Comparison of ENCODE assay signal across 8 mouse cellular contexts in the genomic region with DNA sequence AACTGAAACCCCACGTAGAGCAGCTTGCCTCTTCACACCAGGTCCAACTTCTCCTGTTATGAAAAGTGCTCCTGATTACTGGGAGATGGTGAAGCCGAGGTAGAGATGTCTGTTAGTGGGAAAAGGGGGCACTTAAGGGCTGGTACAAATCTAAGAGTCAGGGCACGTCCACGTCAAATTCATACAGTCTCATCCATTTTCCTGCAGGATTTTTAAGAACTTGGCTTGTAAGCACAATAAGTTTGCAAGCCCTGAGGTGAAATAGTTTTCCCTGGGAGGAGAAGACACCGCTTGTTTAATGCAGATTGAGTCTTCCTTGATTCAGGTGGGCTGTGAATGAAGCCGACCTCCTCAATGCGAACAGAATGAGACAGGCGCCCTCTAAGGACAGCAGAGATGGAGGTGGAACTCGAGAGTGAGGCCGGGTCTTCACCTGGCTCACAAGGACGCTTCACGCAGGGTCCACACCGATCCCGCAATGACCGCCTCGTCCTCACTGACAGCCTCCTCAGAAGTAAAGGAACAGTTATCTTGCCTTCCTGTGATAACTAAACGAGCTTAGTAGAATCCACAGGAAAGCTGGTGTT. TPM values are rescaled to one million over a fixed set of nuclear protein-coding genes. Genes with fewer than 3 reads are reported as not detected.
DNase-seq lines count a peak whose midpoint lies in the region; ATAC-seq lines count a peak whose summit lies in the region.

No protein-coding gene starts in this region.

- no peak overlapping the region for H3K27ac ChIP-seq in forebrain, embryonic 13.5 days
- peak overlapping the region; percentile 56; the same call in 1 of the 2 replicates for H3K27ac ChIP-seq in stomach, embryonic 14.5 days (ENCODE audit: low read length)

- H3K4me1 ChIP-seq in forebrain, embryonic 13.5 days = peaks cover 25% of the 10 kb centered on the region
- H3K4me1 ChIP-seq in stomach, embryonic 14.5 days (ENCODE audit: control insufficient read depth, insufficient read depth, low read length) = peaks cover 23% of the 10 kb centered on the region; the same call in 1 of the 2 replicates

- H3K4me2 ChIP-seq in forebrain, embryonic 13.5 days = peak overlapping the region; percentile 71
- peak overlapping the region; percentile 48 for H3K4me2 ChIP-seq in stomach, embryonic 14.5 days (replicated peaks; ENCODE audit: low read depth, low read length)

- no peaks in the 10 kb centered on the region for H3K27me3 ChIP-seq in forebrain, embryonic 13.5 days
- no peaks in the 10 kb centered on the region for H3K27me3 ChIP-seq in stomach, embryonic 14.5 days (ENCODE audit: control insufficient read depth, insufficient read depth, low read length)

- H3K9me3 ChIP-seq in forebrain, embryonic 13.5 days (replicated peaks) = no peaks in the 10 kb centered on the region
- H3K9me3 ChIP-seq in stomach, embryonic 14.5 days (ENCODE audit: control insufficient read depth, low read depth, low read length) = no peaks in the 10 kb centered on the region

- ATAC-seq in forebrain, embryonic 13.5 days = no peak
- no peak for ATAC-seq in stomach, embryonic 14.5 days (ENCODE audit: insufficient number of reproducible peaks, insufficient read depth, low FRiP score, low read depth)

- H3K36me3 ChIP-seq in forebrain, embryonic 13.5 days (ENCODE audit: poor library complexity, severe bottlenecking) = no peaks in the 10 kb centered on the region
- no peaks in the 10 kb centered on the region for H3K36me3 ChIP-seq in stomach, embryonic 14.5 days (ENCODE audit: control insufficient read depth, insufficient read depth, low read length)

- peak overlapping the region; percentile 55 for H3K4me3 ChIP-seq in forebrain, embryonic 13.5 days
- peak overlapping the region; percentile 64 for H3K4me3 ChIP-seq in stomach, embryonic 14.5 days (ENCODE audit: low read depth, low read length)

- WGBS in forebrain, embryonic 13.5 days = under 1% methylated on average over 17 of the region's 17 CpGs
- 2% methylated on average over 17 of the region's 17 CpGs for WGBS in stomach, embryonic 14.5 days

- peak overlapping the region; percentile 65 for H3K9ac ChIP-seq in forebrain, embryonic 13.5 days
- peak overlapping the region; percentile 36; the same call in 1 of the 2 replicates for H3K9ac ChIP-seq in stomach, embryonic 14.5 days (replicated peaks; ENCODE audit: low read depth, low read length)

- DNase-seq in cerebellum, adult 11-12 months = peak; percentile 47
- DNase-seq in cerebellum, postnatal 4 days (ENCODE audit: low spot score in 2 of 2) = no peak
- peak; percentile 41 to 48 for DNase-seq in right cerebral cortex, postnatal 10 days (ENCODE audit: low spot score in 2 of 2)
- DNase-seq in right cerebral cortex, postnatal 14 days = no peak
- DNase-seq in liver = peak; percentile 45
- DNase-seq in layer of hippocampus, adult 18-20 months (ENCODE audit: low spot score in 2 of 2) = no peak

RNA-seq across cellular contexts. Expression of a gene that starts 34.7 kb away (rescaled TPM):
- polyA plus RNA-seq in forebrain, embryonic 13.5 days (2015; fragmentation: Nextera tagmentation; extraction: Ambion mirVana) = not detected in 2 replicates
- polyA plus RNA-seq in stomach, embryonic 14.5 days (2014; fragmentation: Nextera tagmentation; extraction: Ambion mirVana) = not detected in 2 replicates
- total RNA-seq in layer of hippocampus, adult 18-20 months (2021) = not detected

RNA-seq across cellular contexts. Expression of a gene that starts 40.7 kb away (rescaled TPM):
- polyA plus RNA-seq in forebrain, embryonic 13.5 days (2015; fragmentation: Nextera tagmentation; extraction: Ambion mirVana) = 4.1 and 4.9 TPM in 2 replicates
- 10.9 and 11.2 TPM in 2 replicates for polyA plus RNA-seq in stomach, embryonic 14.5 days (2014; fragmentation: Nextera tagmentation; extraction: Ambion mirVana)
- total RNA-seq in layer of hippocampus, adult 18-20 months (2021) = 10 to 100 TPM; 51.3 to 52.5 TPM

RNA-seq across cellular contexts. Expression of a gene that starts 56.0 kb away (rescaled TPM):
- polyA plus RNA-seq in forebrain, embryonic 13.5 days (2015; fragmentation: Nextera tagmentation; extraction: Ambion mirVana) = not detected in 2 replicates
- polyA plus RNA-seq in stomach, embryonic 14.5 days (2014; fragmentation: Nextera tagmentation; extraction: Ambion mirVana) = not detected in 2 replicates
- not detected for total RNA-seq in layer of hippocampus, adult 18-20 months (2021)

Comparison
In these comparisons a context has a peak if more than half of its experiments do, and no peak if none do; other contexts are left out.
1. DNase-seq: peak in cerebellum, adult 11-12 months (single experiment), right cerebral cortex, postnatal 10 days (2 of 2) and liver (single experiment); none in cerebellum, postnatal 4 days (0 of 2), right cerebral cortex, postnatal 14 days (single experiment) and layer of hippocampus, adult 18-20 months (0 of 2).